Mouse (Mus musculus): ENCODE data around the gene Adamts2. TPM values are rescaled to one million over a fixed set of nuclear protein-coding genes. Genes with fewer than 3 reads are reported as not detected.

Adamts2 gene
- polyA plus RNA-seq, 2 experiments from 2014 or later: not detected

DNA sequence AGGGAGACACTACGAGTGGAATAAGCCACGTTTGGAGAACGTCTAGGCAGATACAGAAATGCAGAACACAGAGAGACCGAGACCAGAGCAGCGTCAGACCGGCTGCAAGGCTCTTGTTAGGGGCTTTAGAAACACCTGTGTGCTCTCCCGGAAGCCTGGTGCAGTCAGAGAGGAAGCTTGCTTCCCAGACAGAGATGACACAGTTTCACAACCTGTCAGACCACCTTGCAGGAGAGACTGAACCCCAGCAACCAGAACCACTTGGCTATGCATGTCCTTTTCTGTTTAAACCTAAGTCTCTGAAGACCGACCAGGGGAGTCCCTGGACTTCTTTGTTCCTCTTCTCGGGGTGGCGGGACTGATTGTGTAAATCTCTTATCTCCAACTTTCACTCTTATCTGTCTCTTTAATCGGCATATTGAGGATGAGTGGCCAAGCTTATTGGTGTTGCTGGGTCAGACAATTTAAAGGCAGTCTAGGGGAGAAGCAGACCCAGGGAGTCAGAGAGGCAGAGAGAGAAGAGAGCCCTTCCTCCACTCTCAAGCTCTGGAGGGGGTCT lies 248.4 kb downstream of the Adamts2 start, which contains the start of gene Grm6:
Gene Grm6 (plus strand): TSS at position 509 of the 559 bp plus-strand sequence.
- no peak for ATAC-seq

DNA sequence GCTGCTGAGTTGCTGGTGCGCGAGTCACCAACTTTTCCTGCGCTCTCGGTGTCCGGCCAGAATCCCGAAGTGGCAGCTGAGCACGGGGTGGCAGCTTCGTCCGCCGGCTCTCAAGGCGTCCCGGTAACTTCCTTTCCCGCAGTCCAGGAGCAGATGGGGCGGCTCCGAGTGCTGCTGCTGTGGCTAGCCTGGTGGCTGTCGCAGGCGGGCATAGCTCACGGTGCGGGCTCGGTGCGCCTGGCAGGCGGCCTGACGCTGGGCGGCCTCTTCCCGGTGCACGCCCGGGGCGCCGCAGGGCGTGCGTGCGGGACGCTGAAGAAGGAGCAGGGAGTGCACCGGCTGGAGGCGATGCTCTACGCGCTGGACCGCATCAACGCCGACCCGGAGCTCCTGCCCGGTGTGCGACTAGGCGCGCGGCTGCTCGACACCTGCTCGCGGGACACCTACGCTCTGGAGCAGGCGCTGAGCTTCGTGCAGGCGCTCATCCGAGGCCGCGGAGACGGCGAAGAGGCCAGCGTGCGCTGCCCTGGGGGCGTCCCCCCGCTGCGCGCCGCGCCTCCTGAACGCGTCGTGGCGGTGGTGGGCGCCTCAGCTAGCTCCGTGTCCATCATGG lies 249.2 kb downstream of the Adamts2 start:
- no peak for ATAC-seq

Other genes starting within 250 kb of the Adamts2 start
- gene Cby3, start 247.6 kb upstream of the Adamts2 start, polyA plus RNA-seq (2017; shearing (Covaris generic)): not detected
- gene Hnrnph1, start 225.1 kb upstream of the Adamts2 start, polyA plus RNA-seq (2017; shearing (Covaris generic)): 100 to 1,000 TPM; 148 to 177 TPM
- gene Rufy1, start 171.0 kb upstream of the Adamts2 start, polyA plus RNA-seq (2017; shearing (Covaris generic)): 10 to 100 TPM in 1 of 2 experiments, 1 to 10 TPM in 1; 9.5 to 10.2 TPM
- 1 to 10 TPM in 1 of 2 experiments, under 1 TPM in 1; 0.79 to 3.2 TPM for gene Zfp354c, start 225.6 kb downstream of the Adamts2 start, polyA plus RNA-seq (2017; shearing (Covaris generic))
- gene Zfp879, start 239.5 kb downstream of the Adamts2 start, polyA plus RNA-seq (2017; shearing (Covaris generic)): not detected
- gene Grm6, start 248.6 kb downstream of the Adamts2 start, polyA plus RNA-seq (2017; shearing (Covaris generic)): not detected